Mouse (Mus musculus): Measurements from ENCODE around the gene Mbd6. TPM values are rescaled to one million over a fixed set of nuclear protein-coding genes. Genes with fewer than 3 reads are reported as not detected.
A peak's percentile ranks its signal among the peaks of the same experiment; 100 is the strongest.

The Mbd6 gene
- total RNA-seq, 4 experiments from 2014 or later: 43.1 to 84.1 (median 62.3) TPM

GRCm38 (mm10) chr10:127262548-127263398, 26.0 kb downstream of the Mbd6 start, which contains the start of gene Kif5a:
Gene Kif5a (minus strand): TSS chr10:127263348.
- no peak for DNase-seq

- DNase-seq: no peak
These were observed 26.9 kb downstream of the Mbd6 start for GRCm38 (mm10) chr10:127261706-127262547.

GRCm38 (mm10) chr10:127258489-127258888, 30.3 kb downstream of the Mbd6 start:
- no peak for DNase-seq

GRCm38 (mm10) chr10:127257790-127258189, 31.0 kb downstream of the Mbd6 start:
- no peak for DNase-seq

- DNase-seq: peak; percentile 37
These were observed 33.0 kb downstream of the Mbd6 start for GRCm38 (mm10) chr10:127255625-127256345.

- no peak for DNase-seq
These were observed 38.0 kb downstream of the Mbd6 start for GRCm38 (mm10) chr10:127250810-127251209.

- DNase-seq: no peak
These were observed 50.5 kb downstream of the Mbd6 start for GRCm38 (mm10) chr10:127238241-127238824.

GRCm38 (mm10) chr10:127236541-127236940, 52.3 kb downstream of the Mbd6 start:
- no peak for DNase-seq

GRCm38 (mm10) chr10:127233141-127233540, 55.7 kb downstream of the Mbd6 start:
- no peak for DNase-seq

Other genes starting within 250 kb of the Mbd6 start
- gene Mettl1, start 247.6 kb downstream of the Mbd6 start, total RNA-seq (2022): 10 to 100 TPM; 19.3 to 33.1 (median 26.4) TPM
- under 1 TPM; 0.12 to 0.66 (median 0.37) TPM for gene Eef1akmt3, start 247.5 kb downstream of the Mbd6 start, total RNA-seq (2022)
- under 1 TPM; 0.41 to 0.83 (median 0.53) TPM for gene Cyp27b1, start 240.8 kb downstream of the Mbd6 start, total RNA-seq (2022)
- gene March9, start 228.8 kb downstream of the Mbd6 start, total RNA-seq (2022): 10 to 100 TPM in 2 of 4 experiments, 1 to 10 TPM in 2; 8.9 to 11.3 (median 10.3) TPM
- gene Cdk4, start 225.5 kb downstream of the Mbd6 start, total RNA-seq (2022): 100 to 1,000 TPM; 197 to 246 (median 230) TPM
- 100 to 1,000 TPM; 120 to 138 (median 128) TPM for gene Tspan31, start 218.8 kb downstream of the Mbd6 start, total RNA-seq (2022)
- 1 to 10 TPM; 3.0 to 7.5 (median 5.5) TPM for gene Agap2, start 213.7 kb downstream of the Mbd6 start, total RNA-seq (2022)
- 100 to 1,000 TPM; 139 to 153 (median 150) TPM for gene Os9, start 167.9 kb downstream of the Mbd6 start, total RNA-seq (2022)
- gene B4galnt1, start 123.8 kb downstream of the Mbd6 start, total RNA-seq (2022): 10 to 100 TPM in 2 of 4 experiments, 1 to 10 TPM in 2; 8.8 to 13.4 (median 11.1) TPM
- gene Slc26a10, start 108.4 kb downstream of the Mbd6 start, total RNA-seq (2022): 1 to 10 TPM in 1 of 4 experiments, under 1 TPM in 3; 0.21 to 2.3 (median 0.48) TPM
- gene Arhgef25, start 98.9 kb downstream of the Mbd6 start, total RNA-seq (2022): 10 to 100 TPM; 24.8 to 52.1 (median 37.9) TPM
- 100 to 1,000 TPM in 2 of 4 experiments, 10 to 100 TPM in 2; 61.1 to 158 (median 116) TPM for gene Dtx3, start 93.3 kb downstream of the Mbd6 start, total RNA-seq (2022)
- 10 to 100 TPM; 53.2 to 59.6 (median 57.1) TPM for gene Pip4k2c, start 77.4 kb downstream of the Mbd6 start, total RNA-seq (2022)
- 10 to 100 TPM in 3 of 4 experiments, 1 to 10 TPM in 1; 6.8 to 18.6 (median 14.5) TPM for gene Kif5a, start 25.7 kb downstream of the Mbd6 start, total RNA-seq (2022)
- 100 to 1,000 TPM; 175 to 202 (median 198) TPM for gene Dctn2, start 22.6 kb downstream of the Mbd6 start, total RNA-seq (2022)
- 100 to 1,000 TPM in 1 of 4 experiments, 10 to 100 TPM in 3; 79.7 to 107 (median 92.0) TPM for gene Mars, start 22.8 kb upstream of the Mbd6 start, total RNA-seq (2022)
- 1 to 10 TPM; 2.2 to 5.0 (median 3.6) TPM for gene Arhgap9, start 32.9 kb upstream of the Mbd6 start, total RNA-seq (2022)
- 1 to 10 TPM; 4.4 to 6.4 (median 5.2) TPM for gene Gli1, start 53.0 kb upstream of the Mbd6 start, total RNA-seq (2022)
- under 1 TPM in 1 of 4 experiments, not detected in 3; 0.11 TPM for gene Inhbe, start 65.4 kb upstream of the Mbd6 start, total RNA-seq (2022)
- gene Inhbc, start 81.4 kb upstream of the Mbd6 start, total RNA-seq (2022): not detected
- gene R3hdm2, start 91.3 kb upstream of the Mbd6 start, total RNA-seq (2022): 100 to 1,000 TPM; 116 to 158 (median 131) TPM
- gene Stac3, start 212.7 kb upstream of the Mbd6 start, total RNA-seq (2022): 1 to 10 TPM in 3 of 4 experiments, under 1 TPM in 1; 0.87 to 4.6 (median 3.7) TPM
- 10 to 100 TPM; 42.4 to 64.4 (median 50.7) TPM for gene Ndufa4l2, start 225.9 kb upstream of the Mbd6 start, total RNA-seq (2022)
- gene Shmt2, start 233.4 kb upstream of the Mbd6 start, total RNA-seq (2022): 10 to 100 TPM; 45.3 to 56.0 (median 49.8) TPM
- gene Nxph4, start 245.5 kb upstream of the Mbd6 start, total RNA-seq (2022): 10 to 100 TPM in 3 of 4 experiments, 1 to 10 TPM in 1; 8.3 to 16.8 (median 13.2) TPM